Mouse (Mus musculus) C2C12 (cell line): ENCODE measurements at regions not wholly inside any gene's neighbourhood (a gene's known extent, or its start where the extent isn't known, plus 50 kb on each side); places are given as distances from the start of the nearest gene placed in this dataset.

Experiments
- H3K27me3 ChIP-seq: one replicate; pipeline ENCODE4 v1.6.1; 2011; ENCODE audit not compliant: control insufficient read depth, insufficient read depth, insufficient read length
- H3K36me3 ChIP-seq: one replicate; pipeline ENCODE4 v1.6.1; 2011; ENCODE audit not compliant: control insufficient read depth, insufficient read depth
- H3K4me3 ChIP-seq: one replicate; pipeline ENCODE4 v1.5.1; 2011; ENCODE audit warnings: mild to moderate bottlenecking, control low read depth; ENCODE audit not compliant: poor library complexity, insufficient read depth, severe bottlenecking
- H3K79me2 ChIP-seq: one replicate; pipeline ENCODE4 v1.6.1; 2011; ENCODE audit not compliant: control insufficient read depth, insufficient read depth
- H3K79me3 ChIP-seq: one replicate; pipeline ENCODE4 v1.6.1; 2011; ENCODE audit warnings: low read depth, control low read depth
- H3ac ChIP-seq: one replicate; pipeline ENCODE3; 2011; ENCODE audit warnings: low read depth; ENCODE audit not compliant: control insufficient read depth, insufficient read length
- CEBPB ChIP-seq: IDR thresholded peaks from one replicate; pipeline ENCODE4 v1.6.1; 2011; ENCODE audit warnings: low read depth, mild to moderate bottlenecking, control low read depth, moderate library complexity
- CTCF ChIP-seq: IDR thresholded peaks from one replicate; pipeline ENCODE4 v1.5.1; 2011; ENCODE audit not compliant: control insufficient read depth, insufficient read depth, insufficient read length
- FOSL1 ChIP-seq: IDR thresholded peaks from one replicate; pipeline ENCODE4 v1.8.0; 2011; ENCODE audit warnings: mild to moderate bottlenecking, low read length; ENCODE audit not compliant: poor library complexity, insufficient read depth, severe bottlenecking
- MAX ChIP-seq: IDR thresholded peaks from one replicate; pipeline ENCODE4 v1.6.1; 2011; ENCODE audit warnings: mild to moderate bottlenecking, control low read depth
- MYOD1 ChIP-seq: IDR thresholded peaks from one replicate; pipeline ENCODE4 v1.6.1; 2011; ENCODE audit warnings: low read depth; ENCODE audit not compliant: control insufficient read depth, insufficient read length
- MYOG ChIP-seq: IDR thresholded peaks from one replicate; pipeline ENCODE4 v1.6.1; 2011; ENCODE audit not compliant: control insufficient read depth, insufficient read length; ENCODE audit errors: extremely low read depth
- USF1 ChIP-seq: IDR thresholded peaks from one replicate; pipeline ENCODE4 v1.6.1; 2011; ENCODE audit warnings: low read depth, mild to moderate bottlenecking, control low read depth, moderate library complexity

DNA sequence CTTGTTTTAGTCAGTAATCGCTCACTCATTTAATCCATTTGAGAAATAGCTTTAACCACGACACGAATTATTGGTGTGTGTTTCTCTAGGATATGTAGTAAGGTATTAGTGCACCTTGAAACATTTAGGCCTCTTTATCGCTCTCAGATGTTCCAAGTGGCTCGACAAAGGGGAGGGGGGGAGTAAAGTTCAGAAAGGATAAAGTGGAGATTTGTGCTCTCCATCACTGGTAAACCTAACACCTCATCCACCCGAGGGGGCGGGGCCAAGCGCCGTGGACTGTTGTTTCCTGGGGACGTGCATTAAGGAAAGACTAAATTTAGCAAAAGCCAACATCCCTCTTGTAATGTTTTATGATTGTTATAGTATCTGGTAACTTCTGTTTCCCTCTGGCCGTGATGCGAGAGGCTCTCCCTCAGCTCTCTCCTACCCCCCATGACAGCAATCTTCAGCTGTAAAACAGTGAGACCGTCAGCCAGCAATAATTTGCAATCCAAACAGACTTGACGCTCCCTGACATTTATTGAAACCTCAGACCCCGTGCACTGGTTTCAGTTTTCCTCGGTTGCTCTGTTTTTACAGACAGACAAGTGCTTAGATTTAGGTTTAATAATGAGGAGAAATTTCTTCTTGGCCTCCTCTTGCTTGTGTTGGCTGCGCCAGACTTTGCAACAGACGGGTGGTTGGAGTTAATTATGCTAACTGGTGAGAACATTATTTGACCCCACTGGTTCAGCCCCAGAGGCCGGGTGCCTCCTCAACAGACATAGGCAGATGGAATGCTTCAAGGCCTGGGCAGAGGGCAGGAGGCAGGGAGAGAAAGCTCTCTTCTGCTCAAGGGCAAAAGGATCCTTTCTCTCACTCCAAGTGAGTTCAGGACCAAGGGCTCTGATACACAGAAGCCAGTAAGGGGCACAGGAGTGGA is 542.8 kb upstream of the Sox9 start:
- H3K79me2 ChIP-seq, result no peaks in the 10 kb centered on the region
- H3ac ChIP-seq, result no peak overlapping the region
- no peak overlapping the region for H3K4me3 ChIP-seq
- H3K27me3 ChIP-seq, result no peaks in the 10 kb centered on the region
- TF ChIP-seq MYOG (no peak), CEBPB (no peak), MAX (no peak), FOSL1 (no peak), USF1 (no peak), CTCF (no peak)
- H3K79me3 ChIP-seq, result no peaks in the 10 kb centered on the region
- H3K36me3 ChIP-seq, result no peaks in the 10 kb centered on the region

DNA sequence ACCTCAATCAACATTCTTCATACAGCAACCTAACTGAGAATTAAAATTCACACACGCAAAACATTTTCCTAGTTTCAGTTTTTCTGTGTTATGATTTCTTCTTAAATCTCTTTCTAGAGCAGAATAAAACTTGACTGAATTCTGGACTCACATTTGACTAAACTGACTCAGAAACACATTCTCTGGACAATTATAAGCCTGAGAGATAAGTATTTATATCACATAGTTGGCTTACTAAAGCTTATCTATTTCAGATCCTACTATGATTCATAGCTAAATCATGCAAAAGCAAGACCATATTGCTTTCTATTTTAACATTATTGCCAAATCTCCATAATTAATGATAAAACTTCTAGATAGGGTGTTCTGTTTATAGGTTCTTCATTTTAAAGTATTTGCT is 529.5 kb upstream of the Sox9 start:
- Histone ChIP-seq H3K36me3 (no peaks in the 10 kb centered on the region), H3K4me3 (no peak overlapping the region), H3K27me3 (no peaks in the 10 kb centered on the region), H3K79me3 (no peaks in the 10 kb centered on the region), H3K79me2 (no peaks in the 10 kb centered on the region), H3ac (no peak overlapping the region)
- TF ChIP-seq USF1 (no peak), MAX (no peak), MYOG (no peak), CEBPB (no peak), CTCF (no peak), MYOD1 (no peak), FOSL1 (no peak)

DNA sequence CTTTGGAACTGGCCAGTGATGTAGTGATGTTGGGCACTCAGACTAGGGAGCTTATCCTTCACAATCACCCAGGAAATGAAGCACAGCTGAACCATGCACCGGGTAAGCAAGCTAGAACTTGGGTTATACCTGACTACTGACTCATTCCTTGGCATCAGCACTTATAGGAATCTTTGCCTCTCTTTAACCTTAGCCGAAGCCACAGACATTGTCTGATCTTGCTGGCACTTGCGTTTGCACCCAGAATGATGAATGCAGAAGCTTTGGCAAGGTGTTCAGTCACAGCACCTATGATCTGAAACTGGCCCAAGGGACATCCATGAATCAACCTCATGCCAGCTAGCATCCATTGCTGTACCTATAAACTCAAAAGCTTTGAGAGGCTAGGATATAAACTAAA is 529.0 kb upstream of the Sox9 start:
- Histone ChIP-seq H3K79me2 (no peaks in the 10 kb centered on the region), H3K79me3 (no peaks in the 10 kb centered on the region), H3K36me3 (no peaks in the 10 kb centered on the region), H3ac (no peak overlapping the region), H3K4me3 (no peak overlapping the region), H3K27me3 (no peaks in the 10 kb centered on the region)
- TF ChIP-seq MYOD1 (no peak), MYOG (no peak), USF1 (no peak), CTCF (no peak)

DNA sequence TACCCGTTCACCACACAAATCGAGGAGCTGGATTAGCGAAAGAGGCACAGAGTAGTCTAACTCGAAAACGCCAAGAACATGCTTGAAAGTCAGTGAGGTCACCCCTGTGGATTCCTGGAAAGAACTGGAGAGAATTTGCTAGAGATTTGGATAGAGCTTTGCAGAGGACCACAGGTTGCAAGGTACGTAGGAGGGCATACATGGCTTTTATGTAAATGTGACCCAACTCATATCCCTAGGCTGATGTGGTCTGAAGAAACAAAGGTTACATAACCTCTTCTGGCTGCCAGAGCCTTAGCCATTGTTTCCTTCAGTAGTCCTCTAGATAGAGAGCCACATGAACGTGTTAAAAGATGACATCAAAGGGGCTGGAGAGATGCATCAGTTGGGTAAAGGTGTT is 525.7 kb upstream of the Sox9 start:
- H3K4me3 ChIP-seq, result no peak overlapping the region
- no peak for TF ChIP-seq MYOG
- TF ChIP-seq CEBPB, result no peak
- TF ChIP-seq CTCF, result no peak
- TF ChIP-seq MYOD1, result no peak

DNA sequence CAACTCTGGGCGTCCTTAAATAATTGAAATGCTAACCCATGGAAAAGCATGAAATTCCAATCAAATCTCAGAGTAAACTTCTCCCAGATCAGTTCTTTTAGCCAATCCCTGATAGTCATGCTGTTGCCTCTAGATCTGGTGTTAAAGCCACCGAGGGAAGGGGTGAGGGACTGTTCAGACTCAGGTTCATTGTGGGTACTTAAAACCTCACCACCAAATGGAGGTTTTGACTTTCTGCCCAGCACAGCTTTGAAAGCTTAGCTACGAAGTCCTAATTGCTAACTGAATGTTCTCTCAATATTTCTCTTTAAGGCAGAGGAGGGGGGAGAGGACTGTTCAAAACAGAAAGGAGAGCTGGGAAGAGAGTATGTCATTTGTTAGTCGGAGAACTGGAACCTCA is 517.9 kb upstream of the Sox9 start:
- no peaks in the 10 kb centered on the region for H3K79me2 ChIP-seq
- TF ChIP-seq MAX, result no peak
- no peak for TF ChIP-seq MYOD1
- TF ChIP-seq FOSL1, result no peak
- no peak for TF ChIP-seq CEBPB
- TF ChIP-seq MYOG, result no peak
- no peak for TF ChIP-seq CTCF
- no peak for TF ChIP-seq USF1
- no peaks in the 10 kb centered on the region for H3K79me3 ChIP-seq
- no peak overlapping the region for H3K4me3 ChIP-seq
- H3ac ChIP-seq, result no peak overlapping the region
- H3K27me3 ChIP-seq, result no peaks in the 10 kb centered on the region
- H3K36me3 ChIP-seq, result no peaks in the 10 kb centered on the region

More for the DNA sequence above, 525.7 kb upstream of the Sox9 start:
- Histone ChIP-seq H3K36me3 (no peaks in the 10 kb centered on the region), H3ac (no peak overlapping the region), H3K79me2 (no peaks in the 10 kb centered on the region), H3K27me3 (no peaks in the 10 kb centered on the region), H3K79me3 (no peaks in the 10 kb centered on the region)

DNA sequence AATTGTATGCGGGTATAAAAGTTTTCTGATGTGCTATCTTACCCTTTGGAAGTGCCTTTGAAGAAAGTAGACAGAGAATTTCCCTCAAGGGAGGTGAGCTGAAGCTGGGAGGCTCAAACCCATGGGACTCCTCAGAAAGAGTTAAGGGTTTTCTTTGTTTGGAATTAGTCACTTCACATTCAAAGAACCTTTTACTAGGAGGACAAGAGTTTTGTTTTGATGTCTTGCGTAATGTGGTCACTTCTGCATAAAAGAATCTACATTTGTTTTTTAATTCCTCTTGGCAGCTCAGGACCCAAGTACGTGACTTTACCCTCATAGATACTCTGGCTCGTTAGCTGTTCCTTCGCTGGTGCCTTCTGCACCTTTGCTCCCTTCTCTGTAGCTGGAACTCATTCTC is 511.1 kb upstream of the Sox9 start:
- TF ChIP-seq FOSL1 (no peak), CEBPB (no peak), MYOD1 (no peak), CTCF (no peak), MYOG (no peak), USF1 (no peak), MAX (no peak)
- Histone ChIP-seq H3K79me2 (no peaks in the 10 kb centered on the region), H3K27me3 (no peaks in the 10 kb centered on the region), H3K4me3 (no peak overlapping the region), H3ac (no peak overlapping the region), H3K36me3 (no peaks in the 10 kb centered on the region), H3K79me3 (no peaks in the 10 kb centered on the region)
